Mouse (Mus musculus): ENCODE measurements at regions not wholly inside any gene's neighbourhood (a gene's known extent, or its start where the extent isn't known, plus 50 kb on each side); places are given as distances from the start of the nearest gene placed in this dataset.
A peak's percentile ranks its signal among the peaks of the same experiment; 100 is the strongest.

DNA sequence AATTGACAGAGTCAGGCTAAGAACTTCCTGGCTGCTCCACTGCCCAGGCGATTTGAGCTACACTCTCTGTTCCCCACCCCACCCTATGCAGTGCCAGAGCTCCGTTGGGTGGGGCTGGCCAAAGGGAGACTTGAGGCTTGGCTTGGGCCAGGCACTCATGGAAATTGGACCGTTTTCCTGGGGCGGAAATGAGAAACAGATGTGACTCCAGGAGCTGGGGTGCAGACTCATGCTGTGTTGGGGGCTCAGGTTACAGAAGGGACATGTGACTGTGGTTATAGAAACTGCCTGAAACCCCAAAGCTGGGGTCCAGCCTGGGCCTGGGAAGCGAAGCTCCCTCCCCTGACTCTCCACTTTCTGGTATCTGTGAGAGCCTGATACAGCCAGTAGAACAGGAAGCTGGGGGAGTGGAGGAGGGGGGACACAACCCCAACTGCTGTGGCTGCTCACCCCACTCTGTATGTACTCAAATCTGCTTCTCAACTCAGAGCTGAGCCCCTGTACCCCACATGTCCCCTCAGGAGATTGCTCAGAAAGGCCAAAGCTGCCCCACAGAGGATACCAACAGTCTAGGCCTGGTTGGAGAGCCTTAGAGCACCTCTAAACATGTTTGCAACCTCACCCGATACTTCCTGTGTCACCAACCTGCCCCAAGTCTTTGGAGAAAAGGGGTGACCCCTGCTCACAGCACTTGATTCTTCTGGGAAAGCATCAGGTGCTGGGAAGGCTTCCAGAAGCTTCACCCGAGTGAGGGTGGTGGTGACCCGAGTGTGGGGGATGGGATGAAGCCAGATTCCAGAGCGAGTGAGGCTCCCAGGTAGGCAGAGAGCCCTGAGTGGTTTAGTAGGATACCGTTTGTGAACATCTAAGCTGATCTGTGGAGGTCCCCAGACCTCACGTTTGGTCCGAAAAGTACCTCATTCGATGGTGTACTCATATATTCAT lies 142.9 kb upstream of the Haao start:
- peak; percentile 46 for DNase-seq (ENCODE audit: low read depth)

- DNase-seq (ENCODE audit: low read depth), result no peak
Measured at GRCm38 (mm10) chr17:83988897-83989296, 141.1 kb upstream of the Haao start.

DNA sequence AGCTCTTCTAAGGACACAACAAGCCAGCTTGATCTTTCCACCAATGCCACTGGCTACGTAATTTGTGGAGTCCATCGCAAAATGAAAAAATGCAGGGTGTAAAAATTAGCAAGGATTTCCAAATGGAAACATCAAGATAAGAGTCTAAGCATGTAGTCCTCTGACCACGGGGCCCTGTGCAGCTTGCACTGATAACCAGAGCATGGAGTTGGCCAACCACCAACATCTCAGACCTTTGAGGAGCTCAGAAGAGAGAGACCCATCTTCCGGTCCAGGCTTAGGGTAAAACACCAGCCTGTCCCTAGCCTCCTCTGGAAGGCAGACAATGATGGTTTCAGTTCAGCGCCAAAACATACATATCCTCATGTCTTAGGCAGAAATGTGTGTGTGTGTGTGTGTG lies 140.4 kb upstream of the Haao start:
- no peak for DNase-seq (ENCODE audit: low read depth)

DNA sequence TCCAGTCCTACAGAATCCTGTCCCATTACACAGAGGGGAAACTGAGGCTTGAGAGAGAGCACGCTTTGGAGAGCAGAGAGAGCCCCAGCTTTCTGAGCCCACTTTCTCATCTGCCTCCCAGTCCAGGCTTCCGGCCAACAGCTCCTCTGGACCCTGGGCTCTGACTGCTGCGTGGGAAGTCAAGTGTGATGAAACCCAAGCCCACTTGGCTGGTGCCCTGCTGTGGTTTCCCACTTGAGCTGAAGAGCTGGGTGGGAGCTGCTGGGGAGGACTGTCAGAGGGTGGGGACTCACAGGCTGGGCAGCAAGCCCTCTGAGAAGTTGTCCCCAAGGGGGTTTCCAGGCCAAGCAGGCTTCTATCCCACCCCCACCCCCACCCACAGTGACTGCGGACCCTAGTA lies 139.9 kb upstream of the Haao start:
- no peak for DNase-seq (ENCODE audit: low read depth)

- no peak for DNase-seq (ENCODE audit: low read depth)
Measured at GRCm38 (mm10) chr17:83985916-83986578, 138.3 kb upstream of the Haao start.

- no peak for DNase-seq (ENCODE audit: low read depth)
Measured at GRCm38 (mm10) chr17:83985333-83985790, 137.6 kb upstream of the Haao start.

GRCm38 (mm10) chr17:83983837-83984388 lies 136.2 kb upstream of the Haao start:
- DNase-seq (ENCODE audit: low read depth), result no peak

GRCm38 (mm10) chr17:83983070-83983836 lies 135.5 kb upstream of the Haao start:
- DNase-seq (ENCODE audit: low read depth), result no peak

- DNase-seq (ENCODE audit: low read depth), result no peak
Measured at GRCm38 (mm10) chr17:83982700-83983069, 134.9 kb upstream of the Haao start.

- DNase-seq (ENCODE audit: low read depth), result no peak
Measured at GRCm38 (mm10) chr17:83978858-83979470, 131.2 kb upstream of the Haao start.

DNA sequence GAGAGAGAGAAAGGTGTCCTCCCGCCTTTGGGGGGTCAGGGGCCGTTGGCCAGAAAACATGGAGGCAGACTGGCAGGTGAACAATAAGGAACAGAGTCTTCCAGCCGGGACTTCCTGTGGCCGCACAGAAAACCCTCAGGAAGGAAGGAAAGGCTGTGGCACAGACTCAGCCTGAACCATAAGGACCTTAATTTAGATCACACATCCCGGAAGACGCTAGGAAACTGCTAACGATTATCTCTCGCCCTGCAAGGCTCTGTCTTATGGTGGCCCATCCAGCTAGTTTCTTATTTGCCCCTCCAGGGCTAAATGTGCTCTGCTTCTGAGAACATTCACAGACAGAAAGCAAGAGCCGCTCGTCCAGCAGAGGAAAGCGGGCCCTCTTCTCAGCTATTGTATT lies 130.0 kb upstream of the Haao start:
- DNase-seq (ENCODE audit: low read depth), result no peak

GRCm38 (mm10) chr17:83975813-83976212 lies 128.1 kb upstream of the Haao start:
- no peak for DNase-seq (ENCODE audit: low read depth)

- DNase-seq (ENCODE audit: low read depth), result peak; percentile 80
Measured at GRCm38 (mm10) chr17:83973461-83974350, 125.9 kb upstream of the Haao start.

- DNase-seq (ENCODE audit: low read depth), result peak; percentile 11
Measured at GRCm38 (mm10) chr17:83972874-83973273, 125.1 kb upstream of the Haao start.

DNA sequence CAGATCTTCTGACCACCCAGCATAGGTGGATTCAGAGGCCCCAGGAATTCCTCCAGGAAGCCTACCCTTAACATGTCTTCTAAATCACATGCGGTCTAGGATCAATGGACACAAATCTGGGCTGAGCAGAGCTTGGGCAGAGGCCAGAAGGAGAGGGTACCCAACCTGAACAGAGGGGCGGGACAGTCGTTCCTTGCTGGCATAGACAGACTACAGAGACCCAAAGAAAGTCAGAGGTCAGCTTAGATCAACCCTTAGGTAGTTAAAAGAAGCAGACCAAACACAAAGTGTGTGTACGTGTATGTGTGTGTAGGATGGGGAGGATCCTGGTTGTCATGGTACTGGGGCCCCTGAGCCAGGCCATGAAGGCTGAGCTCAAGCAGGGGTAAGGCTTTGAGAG lies 124.7 kb upstream of the Haao start:
- DNase-seq (ENCODE audit: low read depth), result no peak

GRCm38 (mm10) chr17:83972026-83972425 lies 124.3 kb upstream of the Haao start:
- DNase-seq (ENCODE audit: low read depth), result no peak

- DNase-seq (ENCODE audit: low read depth), result no peak
Measured at GRCm38 (mm10) chr17:83969407-83969826, 121.7 kb upstream of the Haao start.

DNA sequence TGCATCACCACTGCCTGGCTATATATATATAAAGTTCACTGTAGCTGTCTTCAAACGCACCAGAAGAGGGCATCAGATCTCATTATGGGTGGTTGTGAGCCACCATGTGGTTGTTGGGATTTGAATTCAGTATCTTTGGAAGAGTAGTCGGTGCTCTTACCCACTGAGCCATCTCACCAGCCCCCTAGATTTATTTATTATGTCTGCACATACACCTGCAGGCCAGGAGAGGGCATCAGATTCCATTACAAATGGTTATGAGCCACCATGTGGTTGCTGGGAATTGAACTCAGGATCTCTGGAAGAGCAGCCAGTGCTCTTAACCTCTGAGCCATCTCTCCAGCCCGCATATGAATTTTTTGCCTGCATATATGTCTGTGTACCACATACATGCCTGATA lies 120.4 kb upstream of the Haao start:
- peak; percentile 29 for DNase-seq (ENCODE audit: low read depth)

DNA sequence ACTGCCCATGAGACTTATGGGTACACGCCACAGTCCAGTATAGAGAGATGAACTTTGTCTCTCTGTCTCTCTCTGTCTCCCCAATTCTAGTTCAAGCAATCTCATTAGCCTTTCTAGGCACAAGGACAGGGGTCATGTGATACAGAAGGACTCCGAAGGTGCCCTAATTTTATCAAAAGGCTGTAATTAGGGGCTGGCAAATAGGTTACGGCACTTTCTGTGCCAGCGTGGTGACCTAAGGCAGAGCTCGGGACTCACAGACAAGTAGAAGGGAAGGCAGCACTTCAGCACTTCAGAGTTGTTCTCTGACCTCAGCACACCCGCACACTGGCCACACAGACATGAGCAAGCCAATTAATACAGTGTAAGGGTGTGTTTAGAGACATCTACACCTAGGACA lies 119.2 kb upstream of the Haao start:
- no peak for DNase-seq (ENCODE audit: low read depth)

DNA sequence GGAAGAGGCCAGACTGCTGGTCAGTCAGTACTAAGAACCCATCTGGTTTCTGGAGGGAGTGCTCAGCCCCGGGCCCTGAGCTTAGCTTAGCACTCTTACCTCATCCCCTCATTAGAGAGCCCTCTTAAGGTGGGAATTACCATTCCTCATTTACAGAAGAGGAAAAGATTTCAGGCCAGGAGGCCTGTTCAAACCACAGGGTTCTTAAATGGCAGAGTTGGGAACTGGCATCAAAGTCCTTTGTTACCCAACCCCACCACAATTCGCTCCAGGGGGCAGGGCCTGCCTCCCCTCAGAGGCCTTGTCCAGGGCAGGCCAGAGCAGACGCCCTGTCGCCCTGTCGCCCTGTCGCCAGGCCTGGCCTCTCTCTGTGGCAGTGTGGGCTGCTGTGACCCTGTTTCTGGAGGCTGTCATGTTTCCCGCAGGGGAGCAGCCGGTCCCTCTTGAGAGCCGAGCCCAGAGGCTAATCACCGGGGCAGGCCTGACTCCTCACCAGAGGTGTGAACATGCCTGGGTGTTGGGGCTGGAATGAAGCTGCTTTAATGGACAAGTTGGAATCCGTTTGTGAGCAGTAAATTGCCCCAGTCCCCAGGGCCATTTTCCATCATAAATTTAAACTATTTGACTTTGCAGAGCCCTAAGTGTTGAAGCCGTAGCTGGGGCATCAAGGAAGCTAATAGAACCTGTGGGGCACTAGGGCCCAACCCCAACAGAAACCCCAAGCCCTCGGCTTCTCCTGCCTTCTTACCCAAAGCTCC lies 116.9 kb upstream of the Haao start:
- DNase-seq (ENCODE audit: low read depth), result no peak

Measured in induced T-regulatory cell, adult 2 months (primary cell).